Mouse (Mus musculus) C2C12 (cell line): Measurements from ENCODE around the gene Cebpzos.

Source experiments
- CTCF ChIP-seq: IDR thresholded peaks from one replicate; pipeline ENCODE4 v1.5.1; 2011; ENCODE audit not compliant: control insufficient read depth, insufficient read depth, insufficient read length
- MAX ChIP-seq: IDR thresholded peaks from one replicate; pipeline ENCODE4 v1.6.1; 2011; ENCODE audit warnings: mild to moderate bottlenecking, control low read depth
- MYOD1 ChIP-seq: IDR thresholded peaks from one replicate; pipeline ENCODE4 v1.6.1; 2011; ENCODE audit warnings: low read depth; ENCODE audit not compliant: control insufficient read depth, insufficient read length
- USF1 ChIP-seq: IDR thresholded peaks from one replicate; pipeline ENCODE4 v1.6.1; 2011; ENCODE audit warnings: low read depth, mild to moderate bottlenecking, control low read depth, moderate library complexity

- TF ChIP-seq CTCF (no peak), USF1 (no peak), MAX (no peak), MYOD1 (no peak)
Measured at GRCm38 (mm10) chr17:78951225-78951624, 34.9 kb downstream of the Cebpzos start.
